Mouse (Mus musculus) kidney, postnatal 0 days (tissue): ENCODE measurements at regions not wholly inside any gene's neighbourhood (a gene's known extent, or its start where the extent isn't known, plus 50 kb on each side); places are given as distances from the start of the nearest gene placed in this dataset. TPM values are rescaled to one million over a fixed set of nuclear protein-coding genes. Genes with fewer than 3 reads are reported as not detected.

Experiments
- ATAC-seq: fragments of 200-750 bp; cut with Nextera tagmentation; replicated peaks from 2 replicates; pipeline ENCODE4 v1.8.0; 2017; ENCODE audit warnings: low read depth, moderate number of reproducible peaks, moderate TSS enrichment, moderate library complexity; ENCODE audit not compliant: low FRiP score
- DNase-seq: peaks from one replicate; pipeline ENCODE4 v3.0.0-alpha.2; 2016; ENCODE audit warnings: low spot score
- H3K27ac ChIP-seq: fragments of 300-500 bp; sonication (generic); 2 replicates; pipeline ENCODE4 v1.5.1; 2014; ENCODE audit warnings: mild to moderate bottlenecking
- H3K27me3 ChIP-seq: fragments of 300-500 bp; sonication (generic); 2 replicates; pipeline ENCODE4 v1.6.1; 2014; ENCODE audit warnings: low read length, mixed read lengths; ENCODE audit not compliant: insufficient read depth
- H3K36me3 ChIP-seq: fragments of 300-500 bp; sonication (generic); 2 replicates; pipeline ENCODE4 v1.6.1; 2014; ENCODE audit warnings: low read length, mixed read lengths; ENCODE audit not compliant: insufficient read depth
- H3K4me1 ChIP-seq: fragments of 300-500 bp; sonication (generic); replicated peaks from 2 replicates; pipeline ENCODE4 v1.6.1; 2014; ENCODE audit warnings: antibody characterized with exemption, low read length, mixed read lengths; ENCODE audit not compliant: insufficient read depth
- H3K4me2 ChIP-seq: fragments of 300-500 bp; sonication (generic); 2 replicates; pipeline ENCODE4 v1.6.1; 2014; ENCODE audit warnings: mild to moderate bottlenecking, low read length, moderate library complexity, mixed read lengths
- H3K4me3 ChIP-seq: fragments of 300-500 bp; sonication (generic); replicated peaks from 2 replicates; pipeline ENCODE4 v1.5.1; 2014; ENCODE audit warnings: low read depth, low read length
- H3K9ac ChIP-seq: fragments of 300-500 bp; sonication (generic); 2 replicates; pipeline ENCODE4 v1.6.1; 2014; ENCODE audit warnings: low read depth, low read length
- H3K9me3 ChIP-seq: fragments of 300-500 bp; sonication (generic); replicated peaks from 2 replicates; pipeline ENCODE4 v1.6.1; 2016; ENCODE audit warnings: low read length, inconsistent platforms, mixed read lengths
- CTCF ChIP-seq: IDR thresholded peaks from 2 replicates; pipeline ENCODE4 v1.5.1; 2016; ENCODE audit warnings: antibody characterized with exemption, low read depth, mild to moderate bottlenecking, moderate library complexity
- WGBS: fragments of 180-500 bp; shearing (Covaris S2); extraction: QIAGEN DNeasy Blood & Tissue Kit; methylation state at CpG from one replicate; pipeline ENCODE4 v1.1.7; 2014; 5-methylcytosine and 5-hydroxymethylcytosine counted together
- microRNA-seq: library from miRNA; unstranded; fragments of <30 nt; microRNA quantifications from one replicate; pipeline ENCODE4, GENCODE M21; 2016

- WGBS: 54% methylated on average over 3 of the region's 3 CpGs
- H3K36me3 ChIP-seq: no peaks in the 10 kb centered on the region
- TF ChIP-seq CTCF: no peak
- no peaks in the 10 kb centered on the region for H3K4me1 ChIP-seq
- no peak for ATAC-seq
- no peaks in the 10 kb centered on the region for H3K9me3 ChIP-seq
- H3K27ac ChIP-seq: no peak overlapping the region
- H3K27me3 ChIP-seq: no peaks in the 10 kb centered on the region
- no peak for DNase-seq
- no peak overlapping the region for H3K4me3 ChIP-seq
- no peak overlapping the region for H3K9ac ChIP-seq
- no peak overlapping the region for H3K4me2 ChIP-seq
Measured at GRCm38 (mm10) chr7:53854077-53854476, 981.2 kb upstream of the Luzp2 start.

- H3K4me3 ChIP-seq: no peak overlapping the region
- 83% methylated on average over 2 of the region's 2 CpGs for WGBS
- H3K9me3 ChIP-seq: no peaks in the 10 kb centered on the region
- H3K4me1 ChIP-seq: no peaks in the 10 kb centered on the region
- no peak overlapping the region for H3K4me2 ChIP-seq
- DNase-seq (peak; percentile 77), ATAC-seq (peak; percentile 97)
- no peaks in the 10 kb centered on the region for H3K36me3 ChIP-seq
- no peak overlapping the region for H3K9ac ChIP-seq
- H3K27me3 ChIP-seq: no peaks in the 10 kb centered on the region
- H3K27ac ChIP-seq: no peak overlapping the region
- no peak for TF ChIP-seq CTCF
Measured at GRCm38 (mm10) chr7:53872480-53873200, 962.7 kb upstream of the Luzp2 start.

GRCm38 (mm10) chr7:53912992-53913391 lies 922.3 kb upstream of the Luzp2 start:
- no peak overlapping the region for H3K4me3 ChIP-seq
- H3K4me2 ChIP-seq: no peak overlapping the region
- WGBS: 65% methylated on average over 2 of the region's 2 CpGs
- no peaks in the 10 kb centered on the region for H3K4me1 ChIP-seq
- H3K27ac ChIP-seq: no peak overlapping the region
- no peak for TF ChIP-seq CTCF
- H3K9me3 ChIP-seq: no peaks in the 10 kb centered on the region
- no peak overlapping the region for H3K9ac ChIP-seq
- DNase-seq (no peak), ATAC-seq (no peak)
- H3K27me3 ChIP-seq: no peaks in the 10 kb centered on the region
- no peaks in the 10 kb centered on the region for H3K36me3 ChIP-seq

GRCm38 (mm10) chr7:53955654-53956053 lies 879.6 kb upstream of the Luzp2 start:
- H3K36me3 ChIP-seq: no peaks in the 10 kb centered on the region
- DNase-seq: no peak
- no peak for ATAC-seq
- no peaks in the 10 kb centered on the region for H3K27me3 ChIP-seq
- 90% methylated on average over 1 of the region's 1 CpGs for WGBS
- TF ChIP-seq CTCF: no peak
- H3K4me1 ChIP-seq: no peaks in the 10 kb centered on the region
- no peak overlapping the region for H3K4me3 ChIP-seq
- H3K9ac ChIP-seq: no peak overlapping the region
- no peak overlapping the region for H3K4me2 ChIP-seq
- no peak overlapping the region for H3K27ac ChIP-seq
- no peaks in the 10 kb centered on the region for H3K9me3 ChIP-seq

GRCm38 (mm10) chr7:53975480-53975879 lies 859.8 kb upstream of the Luzp2 start:
- ATAC-seq: no peak
- H3K27me3 ChIP-seq: no peaks in the 10 kb centered on the region
- TF ChIP-seq CTCF: no peak

GRCm38 (mm10) chr7:53995983-53996382 lies 839.3 kb upstream of the Luzp2 start:
- Histone ChIP-seq H3K4me2 (no peak overlapping the region), H3K27me3 (no peaks in the 10 kb centered on the region), H3K4me3 (no peak overlapping the region), H3K4me1 (no peaks in the 10 kb centered on the region), H3K36me3 (no peaks in the 10 kb centered on the region), H3K9ac (no peak overlapping the region), H3K9me3 (no peaks in the 10 kb centered on the region), H3K27ac (no peak overlapping the region)
- DNase-seq (no peak), ATAC-seq (no peak)
- no peak for TF ChIP-seq CTCF

More at GRCm38 (mm10) chr7:53975480-53975879, 859.8 kb upstream of the Luzp2 start:
- H3K9ac ChIP-seq: no peak overlapping the region
- no peaks in the 10 kb centered on the region for H3K4me1 ChIP-seq
- H3K27ac ChIP-seq: no peak overlapping the region
- H3K9me3 ChIP-seq: no peaks in the 10 kb centered on the region
- no peak overlapping the region for H3K4me3 ChIP-seq
- no peak overlapping the region for H3K4me2 ChIP-seq
- no peak for DNase-seq
- no peaks in the 10 kb centered on the region for H3K36me3 ChIP-seq

GRCm38 (mm10) chr7:54008684-54009083 lies 826.6 kb upstream of the Luzp2 start:
- WGBS: 69% methylated on average over 3 of the region's 3 CpGs
- H3K4me2 ChIP-seq: no peak overlapping the region
- H3K9me3 ChIP-seq: no peaks in the 10 kb centered on the region
- no peak overlapping the region for H3K27ac ChIP-seq
- H3K4me3 ChIP-seq: no peak overlapping the region
- ATAC-seq (no peak), DNase-seq (no peak)
- no peaks in the 10 kb centered on the region for H3K4me1 ChIP-seq
- H3K36me3 ChIP-seq: no peaks in the 10 kb centered on the region
- H3K27me3 ChIP-seq: no peaks in the 10 kb centered on the region
- no peak overlapping the region for H3K9ac ChIP-seq
- TF ChIP-seq CTCF: peak; percentile 62

Small RNA genes lying in the stretch of these regions (microRNA-seq; reads per million reads assigned to microRNA genes)
- gene Gm27921 (not detected), gene Mir6238 (not detected)
